Mouse (Mus musculus) embryonic facial prominence, embryonic 15.5 days (tissue): Measurements from ENCODE around the gene Bok. TPM values are rescaled to one million over a fixed set of nuclear protein-coding genes. Genes with fewer than 3 reads are reported as not detected.

Source experiments
- polyA plus RNA-seq: library from polyadenylated mRNA; unstranded; fragments of >200 nt; fragmentation: Nextera tagmentation; extraction: Ambion mirVana; gene quantifications from 2 replicates; pipeline ENCODE4 v1.2.1, GENCODE M21; 2015

The Bok gene
- polyA plus RNA-seq, 1 experiment from 2014 or later = 63.4 TPM

Other genes starting within 250 kb of the Bok start
- gene Hdlbp, start 206.8 kb upstream of the Bok start, polyA plus RNA-seq = 186 and 188 TPM in 2 replicates
- 10.9 and 11.3 TPM in 2 replicates for gene Farp2, start 173.6 kb upstream of the Bok start, polyA plus RNA-seq
- 185 and 200 TPM in 2 replicates for gene Stk25, start 27.0 kb upstream of the Bok start, polyA plus RNA-seq
- gene Atg4b, start 65.8 kb downstream of the Bok start, polyA plus RNA-seq = 77.2 and 78.5 TPM in 2 replicates
- 55.6 and 59.0 TPM in 2 replicates for gene Thap4, start 69.2 kb downstream of the Bok start, polyA plus RNA-seq
- gene Dtymk, start 116.3 kb downstream of the Bok start, polyA plus RNA-seq = 208 and 218 TPM in 2 replicates
- gene Ing5, start 118.3 kb downstream of the Bok start, polyA plus RNA-seq = 13.9 and 14.9 TPM in 2 replicates
- gene D2hgdh, start 139.2 kb downstream of the Bok start, polyA plus RNA-seq = 18.5 and 18.8 TPM in 2 replicates
- 0.18 and 0.92 TPM in 2 replicates for gene Gal3st2, start 175.6 kb downstream of the Bok start, polyA plus RNA-seq
- gene Gal3st2b, start 232.7 kb downstream of the Bok start, polyA plus RNA-seq = 0.12 and 0.29 TPM in 2 replicates